8 mouse cellular contexts compared by ENCODE assay signal in genomic region chr11:103027570-103028175, GRCm38 (mm10). TPM values are rescaled to one million over a fixed set of nuclear protein-coding genes. Genes with fewer than 3 reads are reported as not detected.
A peak's percentile ranks its signal among the peaks of the same experiment; 100 is the strongest.
DNase-seq lines count a peak whose midpoint lies in the region; ATAC-seq and TF ChIP-seq lines count a peak whose summit lies in the region.

No protein-coding gene starts in this region.

- no peak for TF ChIP-seq CTCF in MEL (IDR thresholded peaks at IDR 0.05 in 2 of 3, conservative IDR thresholded peaks at IDR 0.05 in 1 of 3; ENCODE audit: control insufficient read depth in 1 of 3, insufficient read depth in 1 of 3, low read depth in 2 of 3, low read length in 3 of 3, poor library complexity in 1 of 3, severe bottlenecking in 1 of 3)

- no peaks in the 10 kb centered on the region for H3K27me3 ChIP-seq in heart, embryonic 15.5 days
- H3K27me3 ChIP-seq in MEL (ENCODE audit: control insufficient read depth in 1 of 2, insufficient read depth in 2 of 2, low read length in 2 of 2), result no peaks in the 10 kb centered on the region
- no peaks in the 10 kb centered on the region for H3K27me3 ChIP-seq in hindbrain, embryonic 12.5 days
- no peaks in the 10 kb centered on the region for H3K27me3 ChIP-seq in midbrain, embryonic 13.5 days

- peak in 1 of 2 experiments; percentile 45; a peak in 3 of 4 replicates for TF ChIP-seq POLR2A in MEL (IDR thresholded peaks at IDR 0.05; ENCODE audit: control insufficient read depth in 1 of 2, insufficient read depth in 1 of 2, low read depth in 1 of 2, low read length in 2 of 2, poor library complexity in 1 of 2)

- no peak for TF ChIP-seq RAD21 in MEL (IDR thresholded peaks at IDR 0.05; ENCODE audit: low read depth, low read length)

- intact Hi-C loops in heart, postnatal 36 days (cut with DNase I), result loop anchor here (1.0 kb wide), 1 partner anchor 10 kb away; no protein-coding TSS in a partner anchor
- intact Hi-C loops in left cerebral cortex, postnatal 14 days (cut with DNase I), result no loop called here

- peaks cover 49% of the 10 kb centered on the region for H3K79me2 ChIP-seq in MEL (ENCODE audit: control insufficient read depth, insufficient read depth, low read length, poor library complexity)

- H3K36me3 ChIP-seq in heart, embryonic 15.5 days, result peaks cover 9% of the 10 kb centered on the region
- peaks cover 1 to 31% of the 10 kb centered on the region in 2 experiments; a peak in 3 of 4 replicates for H3K36me3 ChIP-seq in MEL (ENCODE audit: control insufficient read depth in 1 of 2, insufficient read depth in 2 of 2, low read length in 2 of 2)
- no peaks in the 10 kb centered on the region for H3K36me3 ChIP-seq in hindbrain, embryonic 12.5 days
- peaks cover 7% of the 10 kb centered on the region; the same call in 1 of the 2 replicates for H3K36me3 ChIP-seq in midbrain, embryonic 13.5 days

- H3K4me1 ChIP-seq in heart, embryonic 15.5 days (replicated peaks), result peaks cover 27% of the 10 kb centered on the region
- peaks cover 0 to 14% of the 10 kb centered on the region in 2 experiments; a peak in 2 of 4 replicates for H3K4me1 ChIP-seq in MEL (ENCODE audit: control insufficient read depth in 1 of 2, insufficient read depth in 2 of 2, low read length in 2 of 2)
- peaks cover 27% of the 10 kb centered on the region for H3K4me1 ChIP-seq in hindbrain, embryonic 12.5 days
- peaks cover 26% of the 10 kb centered on the region for H3K4me1 ChIP-seq in midbrain, embryonic 13.5 days (replicated peaks)

- TF ChIP-seq EP300 in MEL (IDR thresholded peaks at IDR 0.05; ENCODE audit: low read depth in 1 of 2, low read length in 2 of 2), result peak; percentile 54 to 62; a peak in 3 of 4 replicates

- H3K4me2 ChIP-seq in heart, embryonic 15.5 days, result peak overlapping the region; percentile 68
- peak overlapping the region; percentile 69 for H3K4me2 ChIP-seq in hindbrain, embryonic 12.5 days (replicated peaks)
- peak overlapping the region; percentile 70 for H3K4me2 ChIP-seq in midbrain, embryonic 13.5 days (replicated peaks)

- peak overlapping the region; percentile 85 for H3K27ac ChIP-seq in heart, embryonic 15.5 days
- peak overlapping the region; percentile 89 for H3K27ac ChIP-seq in MEL (ENCODE audit: control insufficient read depth, low read depth, low read length)
- peak overlapping the region; percentile 62 for H3K27ac ChIP-seq in hindbrain, embryonic 12.5 days
- peak overlapping the region; percentile 56; the same call in 1 of the 2 replicates for H3K27ac ChIP-seq in midbrain, embryonic 13.5 days

- H3K9me3 ChIP-seq in heart, embryonic 15.5 days (replicated peaks), result no peaks in the 10 kb centered on the region
- no peaks in the 10 kb centered on the region for H3K9me3 ChIP-seq in MEL (replicated peaks; ENCODE audit: insufficient read depth, low read length)
- no peaks in the 10 kb centered on the region for H3K9me3 ChIP-seq in hindbrain, embryonic 12.5 days (replicated peaks)
- H3K9me3 ChIP-seq in midbrain, embryonic 13.5 days, result no peaks in the 10 kb centered on the region

- peak overlapping the region; percentile 69 for H3K9ac ChIP-seq in heart, embryonic 15.5 days
- peak overlapping the region; percentile 90 for H3K9ac ChIP-seq in MEL (ENCODE audit: control insufficient read depth, low read depth, low read length, poor library complexity, severe bottlenecking)
- peak overlapping the region; percentile 64 for H3K9ac ChIP-seq in hindbrain, embryonic 12.5 days
- H3K9ac ChIP-seq in midbrain, embryonic 13.5 days (replicated peaks), result peak overlapping the region; percentile 62

- WGBS in heart, embryonic 15.5 days, result 12% methylated on average over 8 of the region's 8 CpGs
- WGBS in hindbrain, embryonic 12.5 days, result 17% methylated on average over 8 of the region's 8 CpGs
- 17% methylated on average over 8 of the region's 8 CpGs for WGBS in midbrain, embryonic 13.5 days

- H3K4me3 ChIP-seq in heart, embryonic 15.5 days, result peak overlapping the region; percentile 89
- H3K4me3 ChIP-seq in MEL (ENCODE audit: control insufficient read depth in 1 of 2, insufficient read depth in 1 of 2, low read depth in 2 of 2, low read length in 2 of 2), result peak overlapping the region; percentile 77 to 88
- peak overlapping the region; percentile 73 for H3K4me3 ChIP-seq in hindbrain, embryonic 12.5 days
- peak overlapping the region; percentile 71 for H3K4me3 ChIP-seq in midbrain, embryonic 13.5 days (replicated peaks)

- ATAC-seq in heart, embryonic 15.5 days (replicated peaks; ENCODE audit: insufficient number of reproducible peaks, insufficient read depth, low FRiP score, low read depth), result no peak; the same call in 1 of the 2 replicates
- peak; percentile 26; the same call in 1 of the 2 replicates for ATAC-seq in hindbrain, embryonic 12.5 days (ENCODE audit: low FRiP score)
- ATAC-seq in midbrain, embryonic 13.5 days, result no peak

- DNase-seq in heart, postnatal 36 days, result no peak
- peak; percentile 89 for DNase-seq in MEL (ENCODE audit: low read depth, low spot score)
- DNase-seq in spleen, adult 12 weeks (ENCODE audit: low spot score), result no peak
- no peak for DNase-seq in left cerebral cortex, postnatal 14 days (ENCODE audit: low spot score in 2 of 2)
- no peak for DNase-seq in urinary bladder, postnatal 10 days (ENCODE audit: low spot score)

TF ChIP-seq in MEL, 35 proteins besides CTCF, POLR2A, EP300 and RAD21 (continues in another document):
- TF ChIP-seq ZKSCAN1 (IDR thresholded peaks at IDR 0.05; ENCODE audit: low read depth, low read length) (no peak), POLR2AphosphoS5 (IDR thresholded peaks at IDR 0.05; ENCODE audit: borderline replicate concordance, low read depth, low read length) (no peak), CHD2 (IDR thresholded peaks at IDR 0.05; ENCODE audit: low read length) (no peak), KAT2A (conservative IDR thresholded peaks at IDR 0.05; ENCODE audit: low read depth, low read length) (no peak), TAL1 (IDR thresholded peaks at IDR 0.05; ENCODE audit: low read length) (no peak), GABPA (IDR thresholded peaks at IDR 0.05; ENCODE audit: low read depth, low read length) (no peak), SIN3A (IDR thresholded peaks at IDR 0.05; ENCODE audit: low read length) (no peak; the same call in none of the 2 replicates), MAFK (IDR thresholded peaks at IDR 0.05; ENCODE audit: borderline replicate concordance, low read depth, low read length) (no peak), JUND (IDR thresholded peaks at IDR 0.05; ENCODE audit: low read depth, low read length) (no peak), POLR2AphosphoS2 (IDR thresholded peaks at IDR 0.05; ENCODE audit: low read length) (no peak), GATA1 (IDR thresholded peaks at IDR 0.05; ENCODE audit: low read depth, low read length) (peak; percentile 22; the same call in 1 of the 2 replicates), MAZ (IDR thresholded peaks at IDR 0.05; ENCODE audit: low read depth, low read length) (peak; percentile 65; the same call in 1 of the 2 replicates), MXI1 (IDR thresholded peaks at IDR 0.05; ENCODE audit: low read depth, low read length) (peak; percentile 14; the same call in 1 of the 2 replicates), CHD1 (IDR thresholded peaks at IDR 0.05; ENCODE audit: low read depth, low read length) (no peak), ZMIZ1 (IDR thresholded peaks at IDR 0.05; ENCODE audit: low read depth, low read length) (peak; percentile 27; the same call in 1 of the 2 replicates), MYB (IDR thresholded peaks at IDR 0.05; ENCODE audit: low read depth, low read length) (no peak; the same call in 1 of the 2 replicates), USF1 (IDR thresholded peaks at IDR 0.05; ENCODE audit: low read depth, low read length) (no peak), USF2 (IDR thresholded peaks at IDR 0.05; ENCODE audit: borderline replicate concordance in 1 of 2, insufficient read depth in 1 of 2, low read depth in 1 of 2, low read length in 2 of 2) (no peak), SMC3 (IDR thresholded peaks at IDR 0.05; ENCODE audit: low read depth, low read length) (no peak), ELF1 (IDR thresholded peaks at IDR 0.05; ENCODE audit: low read depth, low read length) (peak; percentile 56; the same call in 1 of the 2 replicates), UBTF (IDR thresholded peaks at IDR 0.05; ENCODE audit: borderline replicate concordance, insufficient read depth, low read depth, low read length) (no peak), NRF1 (IDR thresholded peaks at IDR 0.05; ENCODE audit: insufficient read depth, low read depth, low read length, poor library complexity, severe bottlenecking) (no peak), MYC (IDR thresholded peaks at IDR 0.05; ENCODE audit: low read depth, low read length) (peak; percentile 48; the same call in 1 of the 2 replicates), TBP (IDR thresholded peaks at IDR 0.05; ENCODE audit: low read depth, low read length) (0 out of 2 replicates have a peak, but pooled peaks have one; percentile 26), ETS1 (IDR thresholded peaks at IDR 0.05; ENCODE audit: low read depth, low read length) (peak; percentile 19), E2F4 (IDR thresholded peaks at IDR 0.05; ENCODE audit: borderline replicate concordance, low read depth, low read length) (peak; percentile 25; the same call in 1 of the 2 replicates), MAX (IDR thresholded peaks at IDR 0.05; ENCODE audit: low read length) (no peak; the same call in 1 of the 2 replicates)

RNA-seq across cellular contexts. Expression of gene Nmt1, which starts 0.3 kb away (rescaled TPM):
- 39.1 and 47.8 TPM in 2 replicates for polyA plus RNA-seq in heart, embryonic 15.5 days (2015; fragmentation: Nextera tagmentation; extraction: Ambion mirVana)
- total RNA-seq in heart, postnatal 36 days (2021), result 10 to 100 TPM; 65.2 to 68.7 TPM
- 70.5 and 85.1 TPM in 2 replicates for total RNA-seq in MEL (2012; rRNA removed)
- 100 to 1,000 TPM in 1 of 2 experiments, 10 to 100 TPM in 1; 29.8 to 147 TPM for polyA plus RNA-seq in MEL (2012; ENCODE audit: insufficient read depth in 1 of 2, insufficient read length in 2 of 2, low read depth in 1 of 2, low replicate concordance in 2 of 2, missing spikeins in 1 of 2)
- polyA plus RNA-seq in hindbrain, embryonic 12.5 days (2016; fragmentation: Nextera tagmentation; extraction: Ambion mirVana), result 38.6 and 40.3 TPM in 2 replicates
- polyA plus RNA-seq in midbrain, embryonic 13.5 days (2015; fragmentation: Nextera tagmentation; extraction: Ambion mirVana), result 45.2 and 49.9 TPM in 2 replicates
- 100 to 1,000 TPM; 105 to 107 TPM for total RNA-seq in left cerebral cortex, postnatal 14 days (2021)

RNA-seq across cellular contexts. Expression of gene Dcakd, which starts 0.5 kb away (rescaled TPM):
- polyA plus RNA-seq in heart, embryonic 15.5 days (2015; fragmentation: Nextera tagmentation; extraction: Ambion mirVana), result 64.8 and 89.4 TPM in 2 replicates
- 10 to 100 TPM; 70.4 to 81.3 TPM for total RNA-seq in heart, postnatal 36 days (2021)
- total RNA-seq in MEL (2012; rRNA removed), result 15.6 and 16.2 TPM in 2 replicates
- 100 to 1,000 TPM in 1 of 2 experiments, 10 to 100 TPM in 1; 82.3 to 112 TPM for polyA plus RNA-seq in MEL (2012; ENCODE audit: insufficient read depth in 1 of 2, insufficient read length in 2 of 2, low read depth in 1 of 2, low replicate concordance in 2 of 2, missing spikeins in 1 of 2)
- 160 and 161 TPM in 2 replicates for polyA plus RNA-seq in hindbrain, embryonic 12.5 days (2016; fragmentation: Nextera tagmentation; extraction: Ambion mirVana)
- polyA plus RNA-seq in midbrain, embryonic 13.5 days (2015; fragmentation: Nextera tagmentation; extraction: Ambion mirVana), result 177 and 178 TPM in 2 replicates
- total RNA-seq in left cerebral cortex, postnatal 14 days (2021), result 10 to 100 TPM; 90.2 to 93.2 TPM
